Mouse (Mus musculus) MEL (cell line): ENCODE measurements around the gene Sub1. TPM values are rescaled to one million over a fixed set of nuclear protein-coding genes. Genes with fewer than 3 reads are reported as not detected.

Source experiments
- DNase-seq: peaks from one replicate; pipeline ENCODE4 v3.0.0; 2011; ENCODE audit warnings: low read depth, low spot score
- H3K27ac ChIP-seq: 2 replicates; pipeline ENCODE4 v1.5.1; 2012; ENCODE audit warnings: low read depth, mild to moderate bottlenecking, control low read depth, low read length, moderate library complexity; ENCODE audit not compliant: control insufficient read depth
- H3K27me3 ChIP-seq, 2 experiments: fragments of 150-350 bp in 1 of 2; sonication (generic) in 1 of 2; 2 replicates each; pipeline ENCODE4 v1.6.1; 2012; ENCODE audit warnings: low read length in 2 of 2, mild to moderate bottlenecking in 2 of 2, improper control_type of control experiment in 1 of 2, moderate library complexity in 1 of 2; ENCODE audit not compliant: insufficient read depth in 2 of 2, control insufficient read depth in 1 of 2
- H3K36me3 ChIP-seq, 2 experiments: 2 replicates each; pipeline ENCODE4 v1.6.1; 2012 to 2014; ENCODE audit warnings: low read length in 2 of 2, improper control_type of control experiment in 1 of 2, inconsistent platforms in 1 of 2, mild to moderate bottlenecking in 1 of 2; ENCODE audit not compliant: insufficient read depth in 2 of 2, control insufficient read depth in 1 of 2
- H3K4me1 ChIP-seq, 2 experiments: fragments of 150-350 bp in 1 of 2; sonication (generic) in 1 of 2; 2 replicates each; pipeline ENCODE4 v1.6.1; 2012; ENCODE audit warnings: low read length in 2 of 2, improper control_type of control experiment in 1 of 2, mild to moderate bottlenecking in 1 of 2; ENCODE audit not compliant: insufficient read depth in 2 of 2, control insufficient read depth in 1 of 2
- H3K4me3 ChIP-seq, 2 experiments: fragments of 150-350 bp in 1 of 2; sonication (generic) in 1 of 2; 2 replicates each; pipeline ENCODE4 v1.5.1; 2012; ENCODE audit warnings: low read depth in 2 of 2, low read length in 2 of 2, mild to moderate bottlenecking in 2 of 2, moderate library complexity in 2 of 2, control low read depth in 1 of 2, improper control_type of control experiment in 1 of 2; ENCODE audit not compliant: control insufficient read depth in 1 of 2, insufficient read depth in 1 of 2
- H3K79me2 ChIP-seq: 2 replicates; pipeline ENCODE4 v1.6.1; 2012; ENCODE audit warnings: mild to moderate bottlenecking, low read length, moderate library complexity; ENCODE audit not compliant: control insufficient read depth, poor library complexity, insufficient read depth
- H3K9ac ChIP-seq: 2 replicates; pipeline ENCODE4 v1.6.1; 2012; ENCODE audit warnings: low read depth, mild to moderate bottlenecking, control low read depth, low read length, moderate library complexity; ENCODE audit not compliant: control insufficient read depth, poor library complexity, severe bottlenecking
- H3K9me3 ChIP-seq: fragments of 150-350 bp; sonication (generic); replicated peaks from 2 replicates; pipeline ENCODE4 v1.6.1; 2012; ENCODE audit warnings: mild to moderate bottlenecking, low read length, improper control_type of control experiment, moderate library complexity; ENCODE audit not compliant: insufficient read depth
- BHLHE40 ChIP-seq: IDR thresholded peaks from 2 replicates; pipeline ENCODE4 v1.6.1; 2012; ENCODE audit warnings: low read depth, mild to moderate bottlenecking, inconsistent platforms, low read length, improper control_type of control experiment, borderline replicate concordance
- CHD1 ChIP-seq: IDR thresholded peaks from 2 replicates; pipeline ENCODE4 v1.6.1; 2012; ENCODE audit warnings: low read depth, mild to moderate bottlenecking, inconsistent platforms, low read length, improper control_type of control experiment
- CTCF ChIP-seq, 3 experiments: IDR thresholded peaks in 2 of 3; conservative IDR thresholded peaks in 1 of 3; 2 replicates each; pipeline ENCODE4 v1.5.1; 2011 to 2012; ENCODE audit warnings: low read length in 3 of 3, low read depth in 2 of 3, mild to moderate bottlenecking in 2 of 3, improper control_type of control experiment in 1 of 3, inconsistent platforms in 1 of 3, mixed read lengths in 1 of 3, moderate library complexity in 1 of 3; ENCODE audit not compliant: control insufficient read depth in 1 of 3, insufficient read depth in 1 of 3, poor library complexity in 1 of 3, severe bottlenecking in 1 of 3
- ELF1 ChIP-seq: IDR thresholded peaks from 2 replicates; pipeline ENCODE4 v1.6.1; 2014; ENCODE audit warnings: low read depth, mild to moderate bottlenecking, inconsistent platforms, low read length, improper control_type of control experiment, moderate library complexity
- GABPA ChIP-seq: IDR thresholded peaks from 2 replicates; pipeline ENCODE4 v1.6.1; 2012; ENCODE audit warnings: low read depth, mild to moderate bottlenecking, inconsistent platforms, low read length, improper control_type of control experiment, moderate library complexity
- HCFC1 ChIP-seq: IDR thresholded peaks from 2 replicates; pipeline ENCODE4 v1.6.1; 2012; ENCODE audit warnings: low read depth, mild to moderate bottlenecking, inconsistent platforms, low read length, improper control_type of control experiment, moderate library complexity
- JUND ChIP-seq: IDR thresholded peaks from 2 replicates; pipeline ENCODE4 v1.6.1; 2011; ENCODE audit warnings: low read depth, mild to moderate bottlenecking, improper control_type of control experiment, low read length
- KAT2A ChIP-seq: conservative IDR thresholded peaks from 2 replicates; pipeline ENCODE4 v1.6.1; 2012; ENCODE audit warnings: low read depth, low read length, improper control_type of control experiment, inconsistent platforms
- MAX ChIP-seq: IDR thresholded peaks from 2 replicates; pipeline ENCODE4 v1.6.1; 2011; ENCODE audit warnings: low read length, improper control_type of control experiment
- MAZ ChIP-seq: IDR thresholded peaks from 2 replicates; pipeline ENCODE4 v1.6.1; 2012; ENCODE audit warnings: low read depth, mild to moderate bottlenecking, inconsistent platforms, low read length, improper control_type of control experiment
- MXI1 ChIP-seq: IDR thresholded peaks from 2 replicates; pipeline ENCODE4 v1.6.1; 2011; ENCODE audit warnings: mild to moderate bottlenecking, low read depth, low read length, improper control_type of control experiment
- NRF1 ChIP-seq: IDR thresholded peaks from 2 replicates; pipeline ENCODE4 v1.6.1; 2014; ENCODE audit warnings: low read depth, mild to moderate bottlenecking, inconsistent platforms, low read length, improper control_type of control experiment, moderate library complexity; ENCODE audit not compliant: poor library complexity, insufficient read depth, severe bottlenecking
- POLR2A ChIP-seq, 2 experiments: IDR thresholded peaks; 2 replicates each; pipeline ENCODE4 v1.6.1; 2011 to 2012; ENCODE audit warnings: low read length in 2 of 2, mild to moderate bottlenecking in 2 of 2, control low read depth in 1 of 2, improper control_type of control experiment in 1 of 2, low read depth in 1 of 2, moderate library complexity in 1 of 2; ENCODE audit not compliant: control insufficient read depth in 1 of 2, insufficient read depth in 1 of 2, poor library complexity in 1 of 2
- POLR2AphosphoS2 ChIP-seq: IDR thresholded peaks from 2 replicates; pipeline ENCODE4 v1.6.1; 2011; ENCODE audit warnings: low read length, improper control_type of control experiment
- POLR2AphosphoS5 ChIP-seq: IDR thresholded peaks from 2 replicates; pipeline ENCODE4 v1.6.1; 2012; ENCODE audit warnings: low read depth, borderline replicate concordance, mild to moderate bottlenecking, inconsistent platforms, low read length, moderate library complexity, mixed read lengths
- RCOR1 ChIP-seq: IDR thresholded peaks from 2 replicates; pipeline ENCODE4 v1.6.1; 2012; ENCODE audit warnings: low read depth, mild to moderate bottlenecking, inconsistent platforms, low read length, improper control_type of control experiment
- TAL1 ChIP-seq: IDR thresholded peaks from 2 replicates; pipeline ENCODE4 v1.6.1; 2012; ENCODE audit warnings: mild to moderate bottlenecking, inconsistent platforms, low read length, moderate library complexity, mixed read lengths
- TBP ChIP-seq: IDR thresholded peaks from 2 replicates; pipeline ENCODE4 v1.8.0; 2011; ENCODE audit warnings: low read depth, low read length, improper control_type of control experiment
- TCF12 ChIP-seq: IDR thresholded peaks from 2 replicates; pipeline ENCODE4 v1.6.1; 2014; ENCODE audit warnings: low read depth, mild to moderate bottlenecking, inconsistent platforms, low read length, improper control_type of control experiment, moderate library complexity
- UBTF ChIP-seq: IDR thresholded peaks from 2 replicates; pipeline ENCODE4 v1.6.1; 2012; ENCODE audit warnings: low read depth, mild to moderate bottlenecking, inconsistent platforms, low read length, improper control_type of control experiment, moderate library complexity, borderline replicate concordance; ENCODE audit not compliant: insufficient read depth
- ZMIZ1 ChIP-seq: IDR thresholded peaks from 2 replicates; pipeline ENCODE4 v1.6.1; 2012; ENCODE audit warnings: low read depth, mild to moderate bottlenecking, inconsistent platforms, low read length, improper control_type of control experiment, moderate library complexity
- ZNF384 ChIP-seq: IDR thresholded peaks from 2 replicates; pipeline ENCODE4 v1.6.1; 2012; ENCODE audit warnings: low read depth, mild to moderate bottlenecking, inconsistent platforms, low read length, improper control_type of control experiment
- polyA plus RNA-seq, 2 experiments: library from polyadenylated mRNA; stranded (reverse) in 1 of 2; unstranded in 1 of 2; fragments of >175 nt in 1 of 2; fragments of >200 nt in 1 of 2; gene quantifications; 2 replicates each; pipeline versions ENCODE4 v1.2.1 to v1.2.4; 2012; ENCODE audit warnings: low replicate concordance in 2 of 2, low read depth in 1 of 2; ENCODE audit not compliant: insufficient read length in 2 of 2, insufficient read depth in 1 of 2, missing spikeins in 1 of 2
- total RNA-seq: library from RNA; depleted of rRNA; stranded (reverse); fragments of 300-350 nt; gene quantifications from 2 replicates; pipeline ENCODE4 v1.2.3, GENCODE M21; 2012

Sub1 gene
- total and polyA plus RNA-seq, 3 experiments, result 369 to 710 TPM; not detected in 1

DNA sequence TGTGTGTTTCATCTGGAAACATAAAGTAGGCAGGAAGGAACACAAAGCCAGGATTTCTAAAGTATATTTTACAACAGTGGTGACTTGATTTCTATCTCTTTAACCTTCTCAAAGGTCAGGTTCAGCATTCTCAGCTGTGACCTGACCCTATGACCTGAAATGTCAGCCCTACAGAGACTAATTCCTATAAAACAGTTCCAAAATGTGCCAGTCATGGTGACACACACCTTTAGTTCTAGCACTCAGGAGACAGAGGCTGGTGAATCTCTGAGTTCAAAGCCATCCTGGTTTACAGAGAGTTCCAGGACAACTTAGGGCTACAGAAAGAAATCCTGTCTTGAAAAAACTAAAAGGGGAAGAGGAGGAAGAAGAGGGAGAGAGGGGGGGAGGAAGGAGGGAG lies 36.4 kb upstream of the Sub1 start:
- Histone ChIP-seq H3K27ac (no peak overlapping the region), H3K4me1 (peaks cover 11 to 29% of the 10 kb centered on the region in 2 experiments)

DNA sequence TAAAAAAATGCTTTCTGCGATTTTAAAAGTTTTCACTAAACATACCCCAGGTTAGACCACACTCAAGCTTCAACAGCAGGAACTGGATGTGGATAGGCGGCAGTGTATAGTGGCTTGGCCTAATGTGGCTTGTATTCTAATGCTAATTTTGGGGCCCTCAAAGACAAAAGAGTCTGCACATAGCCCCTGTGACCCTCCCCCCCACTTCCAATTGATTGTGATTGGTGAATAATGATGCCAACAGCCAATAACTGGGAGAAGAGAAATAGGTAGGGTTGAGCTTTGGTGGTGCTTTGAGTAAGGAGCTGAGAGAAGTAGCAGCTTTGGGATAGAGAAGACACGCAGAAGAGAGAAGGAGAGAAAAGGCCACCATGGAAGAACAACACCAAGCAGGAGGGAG lies 35.7 kb upstream of the Sub1 start:
- no peak overlapping the region for H3K27ac ChIP-seq

More for the DNA sequence above, 36.4 kb upstream of the Sub1 start:
- TF ChIP-seq TAL1 (no peak), MXI1 (no peak), ZMIZ1 (no peak), RCOR1 (no peak), TCF12 (no peak), KAT2A (no peak), CTCF (IDR thresholded peaks at IDR 0.05 in 2 of 3, conservative IDR thresholded peaks at IDR 0.05 in 1 of 3; ENCODE audit: control insufficient read depth in 1 of 3, insufficient read depth in 1 of 3, low read depth in 2 of 3, low read length in 3 of 3, poor library complexity in 1 of 3, severe bottlenecking in 1 of 3) (no peak), POLR2AphosphoS5 (no peak), CHD1 (no peak), BHLHE40 (no peak), ELF1 (no peak), POLR2AphosphoS2 (no peak), HCFC1 (no peak), MAZ (no peak), GABPA (no peak), NRF1 (no peak), POLR2A (IDR thresholded peaks at IDR 0.05; ENCODE audit: control insufficient read depth in 1 of 2, insufficient read depth in 1 of 2, low read depth in 1 of 2, low read length in 2 of 2, poor library complexity in 1 of 2) (no peak), JUND (no peak), MAX (no peak), TBP (no peak)
- DNase-seq, result no peak
- Histone ChIP-seq H3K36me3 (peaks cover 0 to 15% of the 10 kb centered on the region in 2 experiments; a peak in 2 of 4 replicates), H3K27me3 (no peaks in the 10 kb centered on the region), H3K9ac (no peak overlapping the region), H3K4me3 (no peak overlapping the region), H3K9me3 (no peaks in the 10 kb centered on the region), H3K79me2 (no peaks in the 10 kb centered on the region; the same call in 1 of the 2 replicates)

More for the DNA sequence above, 35.7 kb upstream of the Sub1 start:
- H3K36me3 ChIP-seq, result peaks cover 0 to 11% of the 10 kb centered on the region in 2 experiments; a peak in 2 of 4 replicates
- H3K79me2 ChIP-seq, result no peaks in the 10 kb centered on the region; the same call in 1 of the 2 replicates
- no peaks in the 10 kb centered on the region for H3K9me3 ChIP-seq
- no peak overlapping the region for H3K9ac ChIP-seq
- DNase-seq, result no peak
- no peak overlapping the region for H3K4me3 ChIP-seq
- H3K4me1 ChIP-seq, result peaks cover 8 to 25% of the 10 kb centered on the region in 2 experiments
- TF ChIP-seq GABPA (no peak), TAL1 (no peak), NRF1 (no peak), BHLHE40 (no peak), ZMIZ1 (no peak), HCFC1 (no peak), UBTF (no peak), ZNF384 (no peak)
- no peaks in the 10 kb centered on the region for H3K27me3 ChIP-seq
